Mouse (Mus musculus): ENCODE measurements at regions not wholly inside any gene's neighbourhood (a gene's known extent, or its start where the extent isn't known, plus 50 kb on each side); places are given as distances from the start of the nearest gene placed in this dataset.

- Histone ChIP-seq H3K4me3 (no peak overlapping the region), H3K9me3 (replicated peaks) (no peaks in the 10 kb centered on the region), H3K27ac (no peak overlapping the region), H3K4me1 (peaks cover 11% of the 10 kb centered on the region), H3K27me3 (ENCODE audit: low read depth, poor library complexity, severe bottlenecking) (no peaks in the 10 kb centered on the region), H3K36me3 (no peaks in the 10 kb centered on the region)
- no peak for DNase-seq (ENCODE audit: low spot score)
- WGBS = 88% methylated on average over 8 of the region's 8 CpGs
These were observed 135.1 kb downstream of the Lrrc30 start for GRCm38 (mm10) chr17:67497380-67497779.

- WGBS = 83% methylated on average over 5 of the region's 5 CpGs
- no peak for DNase-seq (ENCODE audit: low spot score)
- no peaks in the 10 kb centered on the region for H3K27me3 ChIP-seq (ENCODE audit: low read depth, poor library complexity, severe bottlenecking)
- H3K36me3 ChIP-seq = no peaks in the 10 kb centered on the region
- no peaks in the 10 kb centered on the region for H3K9me3 ChIP-seq (replicated peaks)
- H3K27ac ChIP-seq = no peak overlapping the region
- no peaks in the 10 kb centered on the region for H3K4me1 ChIP-seq
- H3K4me3 ChIP-seq = no peak overlapping the region
These were observed 126.2 kb upstream of the Ptprm start for GRCm38 (mm10) chr17:67480463-67480862.

- 29% methylated on average over 2 of the region's 2 CpGs for WGBS
- DNase-seq (ENCODE audit: low spot score) = peak; percentile 72
- H3K9me3 ChIP-seq (replicated peaks) = no peaks in the 10 kb centered on the region
- no peak overlapping the region for H3K27ac ChIP-seq
- no peaks in the 10 kb centered on the region for H3K4me1 ChIP-seq
- H3K27me3 ChIP-seq (ENCODE audit: low read depth, poor library complexity, severe bottlenecking) = no peaks in the 10 kb centered on the region
- H3K36me3 ChIP-seq = no peaks in the 10 kb centered on the region
- no peak overlapping the region for H3K4me3 ChIP-seq
These were observed 118.9 kb upstream of the Ptprm start for GRCm38 (mm10) chr17:67473137-67473536.

GRCm38 (mm10) chr17:67458851-67459421, 104.7 kb upstream of the Ptprm start:
- Histone ChIP-seq H3K27ac (no peak overlapping the region), H3K4me3 (no peak overlapping the region), H3K27me3 (ENCODE audit: low read depth, poor library complexity, severe bottlenecking) (no peaks in the 10 kb centered on the region), H3K4me1 (no peaks in the 10 kb centered on the region), H3K9me3 (replicated peaks) (no peaks in the 10 kb centered on the region), H3K36me3 (no peaks in the 10 kb centered on the region)
- DNase-seq (ENCODE audit: low spot score) = no peak
- 81% methylated on average over 4 of the region's 4 CpGs for WGBS

- Histone ChIP-seq H3K4me3 (no peak overlapping the region), H3K36me3 (no peaks in the 10 kb centered on the region), H3K4me1 (no peaks in the 10 kb centered on the region), H3K27ac (no peak overlapping the region), H3K9me3 (replicated peaks) (no peaks in the 10 kb centered on the region), H3K27me3 (ENCODE audit: low read depth, poor library complexity, severe bottlenecking) (no peaks in the 10 kb centered on the region)
- 87% methylated on average over 13 of the region's 13 CpGs for WGBS
- DNase-seq (ENCODE audit: low spot score) = no peak
These were observed 97.7 kb upstream of the Ptprm start for GRCm38 (mm10) chr17:67451966-67452365.

GRCm38 (mm10) chr17:67451081-67451480, 96.8 kb upstream of the Ptprm start:
- DNase-seq (ENCODE audit: low spot score) = no peak

GRCm38 (mm10) chr17:67450021-67450420, 95.8 kb upstream of the Ptprm start:
- no peaks in the 10 kb centered on the region for H3K4me1 ChIP-seq
- no peaks in the 10 kb centered on the region for H3K27me3 ChIP-seq (ENCODE audit: low read depth, poor library complexity, severe bottlenecking)
- H3K9me3 ChIP-seq (replicated peaks) = no peaks in the 10 kb centered on the region
- H3K36me3 ChIP-seq = no peaks in the 10 kb centered on the region
- DNase-seq (ENCODE audit: low spot score) = no peak
- 90% methylated on average over 5 of the region's 5 CpGs for WGBS
- H3K4me3 ChIP-seq = no peak overlapping the region
- no peak overlapping the region for H3K27ac ChIP-seq

More at GRCm38 (mm10) chr17:67451081-67451480, 96.8 kb upstream of the Ptprm start:
- H3K9me3 ChIP-seq (replicated peaks) = no peaks in the 10 kb centered on the region
- no peaks in the 10 kb centered on the region for H3K27me3 ChIP-seq (ENCODE audit: low read depth, poor library complexity, severe bottlenecking)
- no peaks in the 10 kb centered on the region for H3K36me3 ChIP-seq
- WGBS = 73% methylated on average over 2 of the region's 2 CpGs
- no peaks in the 10 kb centered on the region for H3K4me1 ChIP-seq
- no peak overlapping the region for H3K27ac ChIP-seq
- H3K4me3 ChIP-seq = no peak overlapping the region

- Histone ChIP-seq H3K27me3 (ENCODE audit: low read depth, poor library complexity, severe bottlenecking) (no peaks in the 10 kb centered on the region), H3K4me1 (no peaks in the 10 kb centered on the region), H3K4me3 (no peak overlapping the region), H3K27ac (no peak overlapping the region), H3K36me3 (no peaks in the 10 kb centered on the region), H3K9me3 (replicated peaks) (peaks cover 5% of the 10 kb centered on the region; the same call in 1 of the 2 replicates)
- no peak for DNase-seq (ENCODE audit: low spot score)
These were observed 91.7 kb upstream of the Ptprm start for GRCm38 (mm10) chr17:67445986-67446385.

- peaks cover 5% of the 10 kb centered on the region; the same call in 1 of the 2 replicates for H3K9me3 ChIP-seq (replicated peaks)
- H3K4me1 ChIP-seq = peaks cover 6% of the 10 kb centered on the region; the same call in 1 of the 2 replicates
- DNase-seq (ENCODE audit: low spot score) = no peak
- H3K27ac ChIP-seq = no peak overlapping the region
- H3K27me3 ChIP-seq (ENCODE audit: low read depth, poor library complexity, severe bottlenecking) = no peaks in the 10 kb centered on the region
- H3K36me3 ChIP-seq = no peaks in the 10 kb centered on the region
- WGBS = 63% methylated on average over 2 of the region's 2 CpGs
- no peak overlapping the region for H3K4me3 ChIP-seq
These were observed 86.7 kb upstream of the Ptprm start for GRCm38 (mm10) chr17:67440961-67441360.

- Histone ChIP-seq H3K9me3 (replicated peaks) (no peaks in the 10 kb centered on the region), H3K36me3 (no peaks in the 10 kb centered on the region), H3K4me3 (no peak overlapping the region), H3K27me3 (ENCODE audit: low read depth, poor library complexity, severe bottlenecking) (no peaks in the 10 kb centered on the region), H3K4me1 (no peaks in the 10 kb centered on the region), H3K27ac (no peak overlapping the region)
- DNase-seq (ENCODE audit: low spot score) = no peak
- WGBS = 89% methylated on average over 4 of the region's 4 CpGs
These were observed 65.9 kb upstream of the Ptprm start for GRCm38 (mm10) chr17:67419956-67420711.

GRCm38 (mm10) chr17:67412546-67413250, 58.4 kb upstream of the Ptprm start:
- 90% methylated on average over 8 of the region's 8 CpGs for WGBS
- H3K4me3 ChIP-seq = no peak overlapping the region
- H3K36me3 ChIP-seq = no peaks in the 10 kb centered on the region
- no peaks in the 10 kb centered on the region for H3K9me3 ChIP-seq (replicated peaks)
- DNase-seq (ENCODE audit: low spot score) = peak; percentile 16
- H3K27ac ChIP-seq = no peak overlapping the region
- no peaks in the 10 kb centered on the region for H3K27me3 ChIP-seq (ENCODE audit: low read depth, poor library complexity, severe bottlenecking)
- no peaks in the 10 kb centered on the region for H3K4me1 ChIP-seq

- Histone ChIP-seq H3K36me3 (no peaks in the 10 kb centered on the region), H3K27ac (no peak overlapping the region), H3K4me1 (no peaks in the 10 kb centered on the region), H3K27me3 (ENCODE audit: low read depth, poor library complexity, severe bottlenecking) (no peaks in the 10 kb centered on the region), H3K9me3 (replicated peaks) (no peaks in the 10 kb centered on the region), H3K4me3 (no peak overlapping the region)
- no peak for DNase-seq (ENCODE audit: low spot score)
- 79% methylated on average over 2 of the region's 2 CpGs for WGBS
These were observed 55.7 kb upstream of the Ptprm start for GRCm38 (mm10) chr17:67409911-67410310.

- no peaks in the 10 kb centered on the region for H3K27me3 ChIP-seq (ENCODE audit: low read depth, poor library complexity, severe bottlenecking)
- DNase-seq (ENCODE audit: low spot score) = no peak
- WGBS = 93% methylated on average over 2 of the region's 2 CpGs
- no peak overlapping the region for H3K4me3 ChIP-seq
- H3K36me3 ChIP-seq = no peaks in the 10 kb centered on the region
- H3K4me1 ChIP-seq = no peaks in the 10 kb centered on the region
- H3K27ac ChIP-seq = no peak overlapping the region
- no peaks in the 10 kb centered on the region for H3K9me3 ChIP-seq (replicated peaks)
These were observed 51.7 kb upstream of the Ptprm start for GRCm38 (mm10) chr17:67405934-67406333.

Measured in limb, embryonic 10.5 days (tissue).